14 mouse cellular contexts compared by ENCODE assay signal in genomic region chr6:121043434-121044189, GRCm38 (mm10).
A peak's percentile ranks its signal among the peaks of the same experiment; 100 is the strongest.
DNase-seq lines count a peak whose midpoint lies in the region; ATAC-seq and TF ChIP-seq lines count a peak whose summit lies in the region.
"Had no signal": no experiment of that assay in that cellular context is flagged by ENCODE, and none has a peak within 500 bp of the region (broad histone marks: within the 10 kb centered on the region; RNA-seq: fewer than 3 reads in every experiment).

No protein-coding gene starts in this region.

- H3K27me3 ChIP-seq in limb, embryonic 14.5 days (ENCODE audit: control insufficient read depth, insufficient read depth, low read length), result no peaks in the 10 kb centered on the region
- H3K27me3 ChIP-seq in intestine, embryonic 15.5 days (replicated peaks), result no peaks in the 10 kb centered on the region
- H3K27me3 ChIP-seq in neural tube, embryonic 15.5 days (replicated peaks), result no peaks in the 10 kb centered on the region
- H3K27me3 ChIP-seq: midbrain, embryonic 12.5 days; neural tube, embryonic 13.5 days; stomach, embryonic 15.5 days had no signal

- WGBS in limb, embryonic 14.5 days, result 30% methylated on average over 14 of the region's 14 CpGs
- WGBS in intestine, embryonic 15.5 days, result 62% methylated on average over 14 of the region's 14 CpGs
- WGBS in neural tube, embryonic 15.5 days, result 73% methylated on average over 14 of the region's 14 CpGs

- ATAC-seq in frontal cortex, adult (ENCODE audit: low TSS enrichment), result peak; percentile 21; the same call in 1 of the 2 replicates
- ATAC-seq in limb, embryonic 14.5 days (ENCODE audit: low FRiP score, low read depth), result peak; percentile 51; the same call in 1 of the 2 replicates
- no peak for ATAC-seq in intestine, embryonic 15.5 days
- no peak for ATAC-seq in neural tube, embryonic 15.5 days (ENCODE audit: low FRiP score)

- no peak for DNase-seq in frontal cortex, postnatal 10 days (ENCODE audit: low spot score in 2 of 2)
- DNase-seq in 3134 (ENCODE audit: extremely low read depth, insufficient read length, low spot score), result peak; percentile 61
- peak; percentile 51 for DNase-seq in brain, adult 2 months (ENCODE audit: low read depth, low spot score)
- DNase-seq in limb, embryonic 14.5 days (ENCODE audit: low spot score), result peak; percentile 27
- no peak for DNase-seq in adrenal gland, postnatal 10 days
- DNase-seq: cerebellum, postnatal 10 days; gastrocnemius, postnatal 25 days had no signal

- H3K27ac ChIP-seq in limb, embryonic 14.5 days (replicated peaks; ENCODE audit: low read depth, low read length), result peak overlapping the region; percentile 39; the same call in 1 of the 2 replicates
- H3K27ac ChIP-seq in intestine, embryonic 15.5 days, result no peak overlapping the region
- H3K27ac ChIP-seq in neural tube, embryonic 15.5 days (replicated peaks), result no peak overlapping the region
- H3K27ac ChIP-seq: liver, embryonic 14.5 days; midbrain, embryonic 12.5 days; neural tube, embryonic 13.5 days had no signal

- H3K4me3 ChIP-seq in limb, embryonic 14.5 days (replicated peaks; ENCODE audit: low read length), result no peak overlapping the region
- no peak overlapping the region for H3K4me3 ChIP-seq in intestine, embryonic 15.5 days (replicated peaks)
- H3K4me3 ChIP-seq in neural tube, embryonic 15.5 days (replicated peaks), result no peak overlapping the region
- H3K4me3 ChIP-seq: midbrain, embryonic 12.5 days; neural tube, embryonic 13.5 days; stomach, embryonic 15.5 days had no signal

- no peak overlapping the region for H3K4me2 ChIP-seq in limb, embryonic 14.5 days (replicated peaks; ENCODE audit: low read depth, low read length, severe bottlenecking)
- H3K4me2 ChIP-seq in intestine, embryonic 15.5 days (replicated peaks), result no peak overlapping the region
- H3K4me2 ChIP-seq in neural tube, embryonic 15.5 days, result no peak overlapping the region
- H3K4me2 ChIP-seq: midbrain, embryonic 12.5 days; neural tube, embryonic 13.5 days; stomach, embryonic 15.5 days had no signal

- H3K4me1 ChIP-seq in limb, embryonic 14.5 days (ENCODE audit: control insufficient read depth, insufficient read depth, low read length), result peaks cover 23% of the 10 kb centered on the region
- 0 out of 2 replicates have a peak, but pooled peaks cover 6% of the 10 kb centered on the region for H3K4me1 ChIP-seq in intestine, embryonic 15.5 days (replicated peaks)
- peaks cover 10% of the 10 kb centered on the region for H3K4me1 ChIP-seq in neural tube, embryonic 15.5 days
- H3K4me1 ChIP-seq: midbrain, embryonic 12.5 days had no signal

- no peak overlapping the region for H3K9ac ChIP-seq in limb, embryonic 14.5 days (ENCODE audit: low read depth, low read length, severe bottlenecking)
- no peak overlapping the region for H3K9ac ChIP-seq in intestine, embryonic 15.5 days
- no peak overlapping the region for H3K9ac ChIP-seq in neural tube, embryonic 15.5 days (replicated peaks)
- H3K9ac ChIP-seq: liver, embryonic 14.5 days; midbrain, embryonic 12.5 days; neural tube, embryonic 13.5 days; stomach, embryonic 15.5 days had no signal

- H3K36me3 ChIP-seq in limb, embryonic 14.5 days (ENCODE audit: control insufficient read depth, insufficient read depth, low read length), result peaks cover 11% of the 10 kb centered on the region; the same call in 1 of the 2 replicates
- H3K36me3 ChIP-seq in intestine, embryonic 15.5 days, result peaks cover 3% of the 10 kb centered on the region
- peaks cover 33% of the 10 kb centered on the region for H3K36me3 ChIP-seq in neural tube, embryonic 15.5 days

- no peaks in the 10 kb centered on the region for H3K9me3 ChIP-seq in limb, embryonic 14.5 days (ENCODE audit: control insufficient read depth, low read length)
- H3K9me3 ChIP-seq in intestine, embryonic 15.5 days, result no peaks in the 10 kb centered on the region
- H3K9me3 ChIP-seq in neural tube, embryonic 15.5 days (replicated peaks), result no peaks in the 10 kb centered on the region
- H3K9me3 ChIP-seq: midbrain, embryonic 12.5 days; neural tube, embryonic 13.5 days; stomach, embryonic 15.5 days had no signal

- TF ChIP-seq POLR2A in limb, embryonic 14.5 days (IDR thresholded peaks at IDR 0.05; ENCODE audit: borderline replicate concordance, extremely low read depth, insufficient read depth, insufficient read length), result no peak

Comparison
In these comparisons a context has a peak if more than half of its experiments do, and no peak if none do; other contexts are left out.
1. ATAC-seq: peak in frontal cortex, adult (single experiment) and limb, embryonic 14.5 days (single experiment); none in intestine, embryonic 15.5 days (single experiment) and neural tube, embryonic 15.5 days (single experiment).
2. DNase-seq: peak in 3134 (single experiment), brain, adult 2 months (single experiment) and limb, embryonic 14.5 days (single experiment); none in frontal cortex, postnatal 10 days (0 of 2) and adrenal gland, postnatal 10 days (single experiment).